Mouse (Mus musculus): ENCODE results near the gene Ano10. TPM values are rescaled to one million over a fixed set of nuclear protein-coding genes. Genes with fewer than 3 reads are reported as not detected.

The Ano10 gene
- total and polyA plus RNA-seq, 3 experiments: 3.2 to 26.8 (median 8.3) TPM

- TF ChIP-seq POLR2AphosphoS5 (IDR thresholded peaks at IDR 0.05; ENCODE audit: insufficient replicate concordance, low read depth, low read length) (no peak), CTCF (IDR thresholded peaks at IDR 0.05; ENCODE audit: low read depth, low read length) (no peak), TAL1 (conservative IDR thresholded peaks at IDR 0.05; ENCODE audit: low read depth, low read length) (no peak), GATA1 (IDR thresholded peaks at IDR 0.05; ENCODE audit: borderline replicate concordance, low read length) (no peak), GATA2 (IDR thresholded peaks at IDR 0.05; ENCODE audit: borderline replicate concordance, low read depth, low read length) (no peak)
- peaks cover 2% of the 10 kb centered on the region for H3K36me3 ChIP-seq (replicated peaks)
- no peak overlapping the region for H3K4me3 ChIP-seq (ENCODE audit: low read depth, low read length)
- peaks cover 26% of the 10 kb centered on the region for H3K27me3 ChIP-seq (ENCODE audit: insufficient read depth, low read length)
- no peaks in the 10 kb centered on the region for H3K4me1 ChIP-seq (ENCODE audit: insufficient read depth, low read depth, low read length)
- no peaks in the 10 kb centered on the region for H3K9me3 ChIP-seq (replicated peaks)
- ATAC-seq (ENCODE audit: extremely low read depth, insufficient number of reproducible peaks, low FRiP score, poor library complexity, severe bottlenecking): no peak
- DNase-seq (ENCODE audit: low spot score): no peak
Observed at GRCm38 (mm10) chr9:122180105-122180504, 114.1 kb downstream of the Ano10 start.

GRCm38 (mm10) chr9:122178427-122178826, 115.8 kb downstream of the Ano10 start:
- TF ChIP-seq CTCF (IDR thresholded peaks at IDR 0.05; ENCODE audit: low read depth, low read length) (no peak), POLR2AphosphoS5 (IDR thresholded peaks at IDR 0.05; ENCODE audit: insufficient replicate concordance, low read depth, low read length) (no peak), GATA1 (IDR thresholded peaks at IDR 0.05; ENCODE audit: borderline replicate concordance, low read length) (no peak), GATA2 (IDR thresholded peaks at IDR 0.05; ENCODE audit: borderline replicate concordance, low read depth, low read length) (no peak), TAL1 (conservative IDR thresholded peaks at IDR 0.05; ENCODE audit: low read depth, low read length) (no peak)
- ATAC-seq (ENCODE audit: extremely low read depth, insufficient number of reproducible peaks, low FRiP score, poor library complexity, severe bottlenecking): no peak
- no peaks in the 10 kb centered on the region for H3K9me3 ChIP-seq (replicated peaks)
- peaks cover 2% of the 10 kb centered on the region for H3K36me3 ChIP-seq (replicated peaks)
- no peak for DNase-seq (ENCODE audit: low spot score)
- H3K4me3 ChIP-seq (ENCODE audit: low read depth, low read length): no peak overlapping the region
- H3K4me1 ChIP-seq (ENCODE audit: insufficient read depth, low read depth, low read length): no peaks in the 10 kb centered on the region
- H3K27me3 ChIP-seq (ENCODE audit: insufficient read depth, low read length): peaks cover 34% of the 10 kb centered on the region

GRCm38 (mm10) chr9:122177256-122178220, 116.7 kb downstream of the Ano10 start:
- TF ChIP-seq TAL1 (conservative IDR thresholded peaks at IDR 0.05; ENCODE audit: low read depth, low read length) (no peak), GATA2 (IDR thresholded peaks at IDR 0.05; ENCODE audit: borderline replicate concordance, low read depth, low read length) (no peak), POLR2AphosphoS5 (IDR thresholded peaks at IDR 0.05; ENCODE audit: insufficient replicate concordance, low read depth, low read length) (no peak), CTCF (IDR thresholded peaks at IDR 0.05; ENCODE audit: low read depth, low read length) (no peak), GATA1 (IDR thresholded peaks at IDR 0.05; ENCODE audit: borderline replicate concordance, low read length) (no peak)
- ATAC-seq (ENCODE audit: extremely low read depth, insufficient number of reproducible peaks, low FRiP score, poor library complexity, severe bottlenecking): no peak
- Histone ChIP-seq H3K27me3 (ENCODE audit: insufficient read depth, low read length) (peaks cover 30% of the 10 kb centered on the region), H3K36me3 (replicated peaks) (peaks cover 2% of the 10 kb centered on the region), H3K4me1 (ENCODE audit: insufficient read depth, low read depth, low read length) (no peaks in the 10 kb centered on the region), H3K9me3 (replicated peaks) (no peaks in the 10 kb centered on the region), H3K4me3 (ENCODE audit: low read depth, low read length) (no peak overlapping the region)
- no peak for DNase-seq (ENCODE audit: low spot score)

- no peak overlapping the region for H3K4me3 ChIP-seq (ENCODE audit: low read depth, low read length)
- H3K27me3 ChIP-seq (ENCODE audit: insufficient read depth, low read length): peaks cover 30% of the 10 kb centered on the region
- TF ChIP-seq GATA1 (IDR thresholded peaks at IDR 0.05; ENCODE audit: borderline replicate concordance, low read length): no peak
- no peak for TF ChIP-seq POLR2AphosphoS5 (IDR thresholded peaks at IDR 0.05; ENCODE audit: insufficient replicate concordance, low read depth, low read length)
- no peaks in the 10 kb centered on the region for H3K9me3 ChIP-seq (replicated peaks)
- no peaks in the 10 kb centered on the region for H3K4me1 ChIP-seq (ENCODE audit: insufficient read depth, low read depth, low read length)
- H3K36me3 ChIP-seq (replicated peaks): peaks cover 10% of the 10 kb centered on the region
- ATAC-seq (ENCODE audit: extremely low read depth, insufficient number of reproducible peaks, low FRiP score, poor library complexity, severe bottlenecking) (no peak), DNase-seq (ENCODE audit: low spot score) (no peak)
Observed at GRCm38 (mm10) chr9:122174723-122175122, 119.5 kb downstream of the Ano10 start.

GRCm38 (mm10) chr9:122173405-122174233, 120.6 kb downstream of the Ano10 start:
- H3K4me3 ChIP-seq (ENCODE audit: low read depth, low read length): no peak overlapping the region
- TF ChIP-seq TAL1 (conservative IDR thresholded peaks at IDR 0.05; ENCODE audit: low read depth, low read length): no peak
- no peak for TF ChIP-seq GATA2 (IDR thresholded peaks at IDR 0.05; ENCODE audit: borderline replicate concordance, low read depth, low read length)
- TF ChIP-seq GATA1 (IDR thresholded peaks at IDR 0.05; ENCODE audit: borderline replicate concordance, low read length): no peak
- TF ChIP-seq CTCF (IDR thresholded peaks at IDR 0.05; ENCODE audit: low read depth, low read length): no peak
- no peak for TF ChIP-seq POLR2AphosphoS5 (IDR thresholded peaks at IDR 0.05; ENCODE audit: insufficient replicate concordance, low read depth, low read length)
- H3K4me1 ChIP-seq (ENCODE audit: insufficient read depth, low read depth, low read length): no peaks in the 10 kb centered on the region
- ATAC-seq (ENCODE audit: extremely low read depth, insufficient number of reproducible peaks, low FRiP score, poor library complexity, severe bottlenecking) (no peak), DNase-seq (ENCODE audit: low spot score) (no peak)
- H3K9me3 ChIP-seq (replicated peaks): no peaks in the 10 kb centered on the region
- peaks cover 27% of the 10 kb centered on the region for H3K27me3 ChIP-seq (ENCODE audit: insufficient read depth, low read length)
- peaks cover 12% of the 10 kb centered on the region for H3K36me3 ChIP-seq (replicated peaks)

Data from G1E (cell line).